In the genomic region with DNA sequence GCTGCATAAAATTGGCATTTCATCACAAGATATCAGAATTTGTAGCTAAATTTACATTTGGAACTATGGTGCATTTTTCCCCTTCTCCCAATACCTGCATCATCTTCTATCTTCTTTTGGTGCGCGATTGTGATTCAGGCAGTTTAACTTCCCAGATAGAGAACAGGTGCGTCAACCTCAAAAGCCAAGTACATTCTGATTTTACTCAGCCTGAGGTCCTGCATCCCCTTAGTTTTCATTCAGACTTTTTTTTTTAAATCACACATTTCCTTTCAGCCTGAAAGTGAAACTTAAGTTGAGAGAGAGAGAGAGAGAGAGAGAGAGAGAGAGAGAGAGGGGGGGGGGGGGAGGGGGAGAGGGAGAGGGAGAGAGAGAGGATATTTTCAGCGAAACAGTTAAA, we compare ENCODE assay signal across 8 mouse cellular contexts. TPM values are rescaled to one million over a fixed set of nuclear protein-coding genes. Genes with fewer than 3 reads are reported as not detected.
DNase-seq lines count a peak whose midpoint lies in the region; ATAC-seq and TF ChIP-seq lines count a peak whose summit lies in the region.

No protein-coding gene starts in this region.

- WGBS in liver, adult 2 months: 25% methylated on average over 4 of the region's 4 CpGs
- WGBS in intestine, embryonic 16.5 days: 47% methylated on average over 4 of the region's 4 CpGs
- WGBS in neural tube, embryonic 13.5 days: 61% methylated on average over 4 of the region's 4 CpGs

- peak overlapping the region; percentile 15; the same call in 1 of the 2 replicates for H3K9ac ChIP-seq in liver, adult 2 months (ENCODE audit: low read depth, low read length)
- H3K9ac ChIP-seq in intestine, embryonic 16.5 days (ENCODE audit: low read depth, low read length): peak overlapping the region; percentile 72
- H3K9ac ChIP-seq in neural tube, embryonic 13.5 days: no peak overlapping the region

- no peaks in the 10 kb centered on the region for H3K79me2 ChIP-seq in liver, adult 2 months (ENCODE audit: control insufficient read depth, insufficient read depth, low read length)

- no peaks in the 10 kb centered on the region for H3K27me3 ChIP-seq in liver, adult 2 months (ENCODE audit: control insufficient read depth, insufficient read depth, low read length)
- no peaks in the 10 kb centered on the region for H3K27me3 ChIP-seq in intestine, embryonic 16.5 days (replicated peaks; ENCODE audit: control insufficient read depth, insufficient read depth, low read length)
- H3K27me3 ChIP-seq in neural tube, embryonic 13.5 days: no peaks in the 10 kb centered on the region

- no peak for TF ChIP-seq CTCF in liver, adult 2 months (IDR thresholded peaks at IDR 0.05; ENCODE audit: low read depth, low read length)
- no peak for TF ChIP-seq CTCF in embryonic fibroblast, embryonic 13.5 days (IDR thresholded peaks at IDR 0.05; ENCODE audit: borderline replicate concordance, insufficient read depth, low read length)

- peak overlapping the region; percentile 70 for H3K4me2 ChIP-seq in intestine, embryonic 16.5 days (ENCODE audit: low read depth, low read length)
- peak overlapping the region; percentile 50 for H3K4me2 ChIP-seq in neural tube, embryonic 13.5 days

- H3K9me3 ChIP-seq in intestine, embryonic 16.5 days (ENCODE audit: control insufficient read depth, low read length): no peaks in the 10 kb centered on the region
- no peaks in the 10 kb centered on the region for H3K9me3 ChIP-seq in neural tube, embryonic 13.5 days

- H3K27ac ChIP-seq in liver, adult 2 months (replicated peaks; ENCODE audit: insufficient read depth, low read depth, low read length): peak overlapping the region; percentile 59
- H3K27ac ChIP-seq in embryonic fibroblast, embryonic 13.5 days (ENCODE audit: insufficient read depth, low read length): no peak overlapping the region
- peak overlapping the region; percentile 69 for H3K27ac ChIP-seq in intestine, embryonic 16.5 days (ENCODE audit: low read length)
- H3K27ac ChIP-seq in neural tube, embryonic 13.5 days (replicated peaks): no peak overlapping the region

- peak; percentile 29; the same call in 1 of the 2 replicates for ATAC-seq in intestine, embryonic 16.5 days
- no peak for ATAC-seq in neural tube, embryonic 13.5 days (ENCODE audit: low read depth)

- no peak for TF ChIP-seq POLR2A in liver, adult 2 months (IDR thresholded peaks at IDR 0.05; ENCODE audit: extremely low read depth, insufficient read depth, low read length)
- no peak for TF ChIP-seq POLR2A in embryonic fibroblast, embryonic 13.5 days (IDR thresholded peaks at IDR 0.05; ENCODE audit: low read depth, low read length)

- peak overlapping the region; percentile 64 for H3K4me3 ChIP-seq in liver, adult 2 months (ENCODE audit: insufficient read depth, low read depth, low read length)
- H3K4me3 ChIP-seq in embryonic fibroblast, embryonic 13.5 days (ENCODE audit: insufficient read depth, low read length): peak overlapping the region; percentile 22
- H3K4me3 ChIP-seq in intestine, embryonic 16.5 days (ENCODE audit: low read length): peak overlapping the region; percentile 57
- peak overlapping the region; percentile 29; the same call in 1 of the 2 replicates for H3K4me3 ChIP-seq in neural tube, embryonic 13.5 days

- peak; percentile 19 for DNase-seq in liver, adult 2 months (ENCODE audit: extremely low read depth, low read depth, low spot score)
- DNase-seq in liver: no peak
- no peak for DNase-seq in layer of hippocampus, adult 9-10 months (ENCODE audit: low spot score)
- no peak for DNase-seq in adrenal gland, adult 8-10 months
- no peak for DNase-seq in thymus, adult 18-20 months

- no peaks in the 10 kb centered on the region for H3K36me3 ChIP-seq in liver, adult 2 months (ENCODE audit: control insufficient read depth, insufficient read depth, low read length)
- H3K36me3 ChIP-seq in intestine, embryonic 16.5 days (ENCODE audit: control insufficient read depth, insufficient read depth, low read length): no peaks in the 10 kb centered on the region
- no peaks in the 10 kb centered on the region for H3K36me3 ChIP-seq in neural tube, embryonic 13.5 days

- H3K4me1 ChIP-seq in liver, adult 2 months (ENCODE audit: control insufficient read depth, insufficient read depth, low read length): peaks cover 6% of the 10 kb centered on the region
- H3K4me1 ChIP-seq in embryonic fibroblast, embryonic 13.5 days (ENCODE audit: control insufficient read depth, insufficient read depth, low read length): no peaks in the 10 kb centered on the region
- H3K4me1 ChIP-seq in intestine, embryonic 16.5 days (ENCODE audit: control insufficient read depth, insufficient read depth, low read length): peaks cover 5% of the 10 kb centered on the region; the same call in 1 of the 2 replicates
- H3K4me1 ChIP-seq in neural tube, embryonic 13.5 days (replicated peaks): peaks cover 7% of the 10 kb centered on the region

RNA-seq across cellular contexts. Expression of a gene that starts 1.2 kb away (rescaled TPM):
- 3.6 and 5.3 TPM in 2 replicates for total RNA-seq in liver, adult 2 months (2014; rRNA removed)
- polyA plus RNA-seq in liver, adult 2 months (2012; rRNA removed): 1.2 and 2.6 TPM in 2 replicates
- 5.4 and 6.7 TPM in 2 replicates for polyA plus RNA-seq in embryonic fibroblast, embryonic 13.5 days (2011; ENCODE audit: insufficient read length, low read depth, missing spikeins)
- polyA plus RNA-seq in intestine, embryonic 16.5 days (2015; fragmentation: Nextera tagmentation; extraction: Ambion mirVana): 1.0 and 1.4 TPM in 2 replicates
- polyA plus RNA-seq in neural tube, embryonic 13.5 days (2015; fragmentation: Nextera tagmentation; extraction: Ambion mirVana): 0.83 and 1.0 TPM in 2 replicates
- total RNA-seq in adrenal gland, adult 8-10 months (2022): 10 to 100 TPM in 2 of 4 experiments, 1 to 10 TPM in 2; 4.5 to 11.1 (median 9.4) TPM

RNA-seq across cellular contexts. Expression of a gene that starts 27.6 kb away (rescaled TPM):
- total RNA-seq in liver, adult 2 months (2014; rRNA removed): 8.3 and 8.7 TPM in 2 replicates
- polyA plus RNA-seq in liver, adult 2 months (2012; rRNA removed): 10.7 and 11.1 TPM in 2 replicates
- polyA plus RNA-seq in embryonic fibroblast, embryonic 13.5 days (2011; ENCODE audit: insufficient read length, low read depth, missing spikeins): 27.7 and 30.2 TPM in 2 replicates
- polyA plus RNA-seq in intestine, embryonic 16.5 days (2015; fragmentation: Nextera tagmentation; extraction: Ambion mirVana): 5.3 and 6.4 TPM in 2 replicates
- polyA plus RNA-seq in neural tube, embryonic 13.5 days (2015; fragmentation: Nextera tagmentation; extraction: Ambion mirVana): 7.1 TPM in 2 replicates
- total RNA-seq in adrenal gland, adult 8-10 months (2022): 10 to 100 TPM; 11.4 to 13.9 (median 12.5) TPM

Comparison
In these comparisons a context has a peak if more than half of its experiments do, and no peak if none do; other contexts are left out.
1. H3K27ac ChIP-seq: peak in liver, adult 2 months (single experiment) and intestine, embryonic 16.5 days (single experiment); none in embryonic fibroblast, embryonic 13.5 days (single experiment) and neural tube, embryonic 13.5 days (single experiment).
2. Peak in every context shown above with its lines, with median percentiles within 50 percentile points of each other: H3K4me3 ChIP-seq.